Mouse (Mus musculus): ENCODE results near the gene Clic1.

DNA sequence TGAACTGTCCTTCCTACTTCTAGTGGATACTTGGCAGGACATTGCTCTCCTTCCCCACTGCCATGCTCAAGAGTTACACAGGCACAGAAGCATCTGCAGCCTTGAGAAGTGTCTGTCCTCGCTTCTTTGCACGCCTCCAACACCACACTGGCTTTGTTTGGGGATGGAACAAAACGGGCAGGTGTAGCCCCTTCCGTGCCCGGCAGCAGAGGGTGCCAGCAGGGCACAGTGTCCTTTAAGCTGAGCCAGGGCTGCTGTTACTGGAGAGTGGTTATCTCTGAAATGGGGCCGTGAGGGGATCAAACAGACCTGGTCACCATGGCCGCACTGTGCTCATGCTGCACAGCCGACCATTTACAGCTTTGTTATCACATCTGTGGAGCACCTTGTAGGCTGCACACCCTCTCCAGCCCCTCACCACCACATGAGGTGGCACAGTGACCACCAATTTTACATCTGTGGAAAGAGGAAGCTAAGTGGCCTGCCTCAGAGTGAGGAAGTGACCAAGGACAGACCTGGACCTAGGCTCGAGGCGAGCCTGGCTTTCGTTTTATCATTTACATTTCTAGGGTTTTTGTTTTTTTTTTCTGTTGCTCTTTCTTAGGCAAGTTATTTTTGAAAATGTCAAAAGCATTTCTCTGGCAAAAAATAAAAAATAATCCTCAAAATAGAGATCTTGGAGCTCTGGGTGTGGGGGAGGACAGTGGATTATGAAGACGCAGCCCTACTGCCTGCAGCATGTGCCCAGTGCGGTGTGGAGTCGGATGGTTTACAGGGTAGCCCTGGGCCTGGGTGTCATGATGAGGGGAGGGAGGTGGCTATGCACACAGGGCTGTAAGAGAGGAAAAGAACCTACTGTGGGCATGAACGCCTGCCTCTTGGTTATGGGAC lies 45.0 kb downstream of the Clic1 start:
- TF ChIP-seq CTCF (IDR thresholded peaks at IDR 0.05; ENCODE audit: borderline replicate concordance, control insufficient read depth, extremely low read depth, insufficient read depth, low read length, poor library complexity): no peak
- TF ChIP-seq POLR2A (IDR thresholded peaks at IDR 0.05; ENCODE audit: control insufficient read depth, extremely low read depth, insufficient read depth, low read length, poor library complexity): no peak
